27 mouse cellular contexts compared by ENCODE assay signal in the genomic region with DNA sequence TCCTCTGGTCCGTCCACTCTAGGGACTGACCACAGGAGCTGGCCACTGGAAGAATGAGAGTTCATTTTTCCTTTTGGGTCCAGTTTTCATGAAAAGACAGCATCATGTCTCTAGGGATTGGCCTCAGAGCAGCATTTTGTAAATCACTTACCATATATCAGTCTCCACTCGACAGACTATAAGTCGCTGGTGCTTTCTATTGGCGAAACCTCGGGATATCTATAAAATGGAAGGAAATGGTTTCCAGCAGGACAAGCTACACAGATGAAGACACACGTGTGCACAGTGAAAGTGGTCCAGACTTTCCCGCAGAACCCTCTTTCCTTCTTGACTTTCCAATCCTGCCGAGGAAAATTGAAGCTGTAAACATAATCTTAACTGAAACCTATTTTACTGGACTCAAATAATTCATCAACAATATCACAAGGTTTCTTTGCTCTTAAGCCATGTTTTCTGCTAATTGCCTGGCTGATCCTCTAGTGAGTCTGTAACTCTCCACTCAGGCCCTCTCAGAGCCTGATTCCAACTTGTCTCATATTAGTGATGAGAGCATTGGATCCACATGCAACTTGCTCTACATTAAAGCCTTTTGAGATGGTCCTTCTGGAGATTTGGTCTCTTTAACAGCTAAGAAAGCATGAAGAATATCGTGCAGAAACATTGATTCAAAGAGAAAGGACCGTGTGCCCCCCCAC.
"Had no signal": no experiment of that assay in that cellular context is flagged by ENCODE, and none has a peak within 500 bp of the region (broad histone marks: within the 10 kb centered on the region; RNA-seq: fewer than 3 reads in every experiment).

No protein-coding gene starts in this region.

- H3K4me3 ChIP-seq: heart, adult 2 months; heart, embryonic 13.5 days; heart, embryonic 15.5 days; hindbrain, embryonic 13.5 days; hindbrain, embryonic 15.5 days; kidney, embryonic 15.5 days; left cerebral cortex, adult 2 months; liver, embryonic 13.5 days; liver, embryonic 15.5 days had no signal

- H3K27me3 ChIP-seq: heart, embryonic 13.5 days; heart, embryonic 15.5 days; hindbrain, embryonic 13.5 days; hindbrain, embryonic 15.5 days; kidney, embryonic 15.5 days; liver, embryonic 13.5 days; liver, embryonic 15.5 days had no signal

- H3K27ac ChIP-seq: heart, adult 2 months; heart, embryonic 13.5 days; heart, embryonic 15.5 days; hindbrain, embryonic 13.5 days; hindbrain, embryonic 15.5 days; hindbrain, postnatal 0 days; kidney, embryonic 15.5 days; kidney, postnatal 0 days; left cerebral cortex, adult 2 months; liver, embryonic 13.5 days; liver, embryonic 15.5 days had no signal

- DNase-seq: gastrocnemius, postnatal 14 days; gastrocnemius, postnatal 36 days; heart, adult 11 months; heart, adult 2 months; heart, postnatal 14 days; heart, postnatal 36 days; kidney, adult 11 months; kidney, adult 2 months; kidney, adult 9 months; kidney, postnatal 14 days; kidney, postnatal 36 days; layer of hippocampus, adult 9-11 months; layer of hippocampus, postnatal 36 days; liver; liver, embryonic 13.5 days had no signal

- ATAC-seq: hindbrain, postnatal 0 days; intestine, embryonic 16.5 days had no signal

- H3K9me3 ChIP-seq: heart, embryonic 15.5 days; hindbrain, embryonic 13.5 days; hindbrain, embryonic 15.5 days; kidney, embryonic 15.5 days; liver, embryonic 13.5 days; liver, embryonic 15.5 days had no signal

- H3K4me1 ChIP-seq: heart, embryonic 13.5 days; heart, embryonic 15.5 days; hindbrain, embryonic 13.5 days; hindbrain, embryonic 15.5 days; kidney, embryonic 15.5 days; liver, embryonic 13.5 days; liver, embryonic 15.5 days had no signal

- H3K9ac ChIP-seq: heart, embryonic 13.5 days; heart, embryonic 15.5 days; hindbrain, embryonic 13.5 days; hindbrain, embryonic 15.5 days; kidney, embryonic 15.5 days; liver, embryonic 13.5 days; liver, embryonic 15.5 days had no signal

- H3K36me3 ChIP-seq: heart, embryonic 13.5 days; heart, embryonic 15.5 days; hindbrain, embryonic 13.5 days; hindbrain, embryonic 15.5 days; kidney, embryonic 15.5 days; liver, embryonic 13.5 days; liver, embryonic 15.5 days had no signal

- H3K4me2 ChIP-seq: heart, embryonic 11.5 days; heart, embryonic 13.5 days; heart, embryonic 15.5 days; hindbrain, embryonic 13.5 days; hindbrain, embryonic 15.5 days; kidney, embryonic 15.5 days; liver, embryonic 11.5 days; liver, embryonic 13.5 days; liver, embryonic 15.5 days had no signal
